Mouse (Mus musculus) stomach, embryonic 15.5 days (tissue): ENCODE results near the gene Arid4a. TPM values are rescaled to one million over a fixed set of nuclear protein-coding genes. Genes with fewer than 3 reads are reported as not detected.
"Not testable (repeated sequence)": the region's sequence is repeated elsewhere in the genome, so short reads cannot be mapped to it uniquely, and the experiment has no call there.

Experiments used
- ATAC-seq: fragments of 200-750 bp; cut with Nextera tagmentation; 2 replicates; pipeline ENCODE4 v1.8.0; 2017; ENCODE audit warnings: low read depth, moderate number of reproducible peaks, moderate TSS enrichment; ENCODE audit not compliant: insufficient read depth, low FRiP score
- H3K27ac ChIP-seq: fragments of 300-500 bp; sonication (generic); 2 replicates; pipeline ENCODE4 v1.5.1; 2015; ENCODE audit warnings: mild to moderate bottlenecking, inconsistent platforms
- H3K27me3 ChIP-seq: fragments of 300-500 bp; sonication (generic); replicated peaks from 2 replicates; pipeline ENCODE4 v1.6.1; 2015; ENCODE audit warnings: inconsistent platforms
- H3K36me3 ChIP-seq: fragments of 300-500 bp; sonication (generic); 2 replicates; pipeline ENCODE4 v1.6.1; 2015; ENCODE audit warnings: inconsistent platforms
- H3K4me1 ChIP-seq: fragments of 300-500 bp; sonication (generic); 2 replicates; pipeline ENCODE4 v1.6.1; 2015; ENCODE audit warnings: inconsistent platforms
- H3K4me2 ChIP-seq: fragments of 300-500 bp; sonication (generic); 2 replicates; pipeline ENCODE4 v1.6.1; 2015; ENCODE audit warnings: mild to moderate bottlenecking, inconsistent platforms
- H3K4me3 ChIP-seq: fragments of 300-500 bp; sonication (generic); replicated peaks from 2 replicates; pipeline ENCODE4 v1.5.1; 2015; ENCODE audit warnings: inconsistent platforms
- H3K9ac ChIP-seq: fragments of 300-500 bp; sonication (generic); 2 replicates; pipeline ENCODE4 v1.6.1; 2015; ENCODE audit warnings: inconsistent platforms
- H3K9me3 ChIP-seq: fragments of 300-500 bp; sonication (generic); 2 replicates; pipeline ENCODE4 v1.6.1; 2016; ENCODE audit warnings: inconsistent platforms
- whole genome bisulfite sequencing: fragments of 180-500 bp; shearing (Covaris S2); methylation state at CpG from one replicate; pipeline ENCODE4 v1.1.7; 2015; 5-methylcytosine and 5-hydroxymethylcytosine counted together
- polyA plus RNA-seq: library from polyadenylated mRNA; unstranded; fragments of >200 nt; fragmentation: Nextera tagmentation; extraction: Ambion mirVana; gene quantifications from 2 replicates; pipeline ENCODE4 v1.2.1, GENCODE M21; 2015

Arid4a gene
- polyA plus RNA-seq, 1 experiment from 2014 or later = 37.8 TPM

DNA sequence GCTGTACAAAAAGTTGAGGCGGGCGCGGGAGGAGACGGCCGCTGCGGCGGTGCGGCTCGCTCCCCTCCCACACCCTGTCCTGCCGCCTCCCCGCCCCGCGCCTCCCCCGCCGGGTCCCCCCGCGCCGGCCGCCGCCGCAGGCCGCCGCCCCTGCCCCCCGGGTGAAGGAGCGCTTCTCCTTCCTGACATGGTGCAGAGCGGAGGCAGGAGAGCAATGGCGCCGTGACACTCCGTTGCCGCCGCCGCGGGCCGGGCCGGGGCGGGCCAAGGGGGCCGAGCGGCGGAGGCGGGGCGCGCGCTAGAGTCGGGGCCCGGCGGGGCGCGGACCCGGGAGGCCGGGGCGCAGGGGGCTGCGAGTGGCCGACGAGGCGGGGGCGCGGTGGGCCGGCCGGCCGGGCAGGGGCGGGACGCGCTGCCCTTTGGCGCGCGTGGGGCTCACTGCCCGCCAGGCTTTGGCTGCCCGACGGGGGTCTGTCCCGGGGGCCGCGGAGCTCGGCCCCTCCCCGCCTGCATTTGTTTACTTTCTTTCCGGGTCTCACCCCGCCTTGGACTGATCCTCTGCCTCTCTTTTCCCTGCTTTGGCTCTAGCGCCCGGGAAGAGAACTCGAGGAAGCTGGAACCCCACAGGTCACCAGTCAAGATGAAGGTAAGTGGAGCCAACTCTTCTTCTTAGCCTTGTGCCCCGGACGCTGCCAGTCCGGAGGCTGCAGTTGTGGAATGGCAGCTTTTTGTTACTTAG is 882 bp downstream of the Arid4a start:
- peaks cover 8% of the 10 kb centered on the region; the same call in 1 of the 2 replicates for H3K4me1 ChIP-seq
- no peaks in the 10 kb centered on the region for H3K27me3 ChIP-seq
- peak overlapping the region; percentile 100 for H3K4me3 ChIP-seq
- H3K4me2 ChIP-seq = peak overlapping the region; percentile 55
- peak overlapping the region; percentile 99 for H3K27ac ChIP-seq
- WGBS = 2% methylated on average over 45 of the region's 82 CpGs
- ATAC-seq = 0 out of 2 replicates have a peak, but pooled peaks have one; percentile 13
- H3K9me3 ChIP-seq = no peaks in the 10 kb centered on the region
- H3K9ac ChIP-seq = peak overlapping the region; percentile 94
- H3K36me3 ChIP-seq = peaks cover 10% of the 10 kb centered on the region; the same call in 1 of the 2 replicates

DNA sequence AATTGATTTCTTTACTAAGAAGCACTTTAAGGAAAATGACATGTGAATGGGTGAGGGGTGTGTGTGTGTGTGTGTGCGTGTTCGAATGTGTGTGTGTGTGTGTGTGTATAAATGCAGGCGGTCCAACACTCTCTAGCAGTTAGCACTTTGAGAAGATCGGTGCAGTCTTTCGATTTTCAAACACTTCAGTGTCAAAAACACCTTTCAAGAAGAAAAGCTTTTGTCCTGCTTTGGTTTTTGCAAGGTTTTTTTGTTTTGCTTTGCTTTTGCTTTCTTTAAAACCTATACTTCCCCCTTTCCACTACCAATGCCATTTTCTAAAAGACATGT is 1.4 kb downstream of the Arid4a start:
- 7% methylated on average over 5 of the region's 5 CpGs for WGBS
- peaks cover 5% of the 10 kb centered on the region; the same call in 1 of the 2 replicates for H3K4me1 ChIP-seq
- peak overlapping the region; percentile 94 for H3K9ac ChIP-seq
- H3K27me3 ChIP-seq = no peaks in the 10 kb centered on the region
- peak overlapping the region; percentile 100 for H3K4me3 ChIP-seq
- no peaks in the 10 kb centered on the region for H3K9me3 ChIP-seq
- ATAC-seq = no peak
- H3K36me3 ChIP-seq = peaks cover 6% of the 10 kb centered on the region; the same call in 1 of the 2 replicates
- H3K4me2 ChIP-seq = peak overlapping the region; percentile 55
- peak overlapping the region; percentile 99 for H3K27ac ChIP-seq

DNA sequence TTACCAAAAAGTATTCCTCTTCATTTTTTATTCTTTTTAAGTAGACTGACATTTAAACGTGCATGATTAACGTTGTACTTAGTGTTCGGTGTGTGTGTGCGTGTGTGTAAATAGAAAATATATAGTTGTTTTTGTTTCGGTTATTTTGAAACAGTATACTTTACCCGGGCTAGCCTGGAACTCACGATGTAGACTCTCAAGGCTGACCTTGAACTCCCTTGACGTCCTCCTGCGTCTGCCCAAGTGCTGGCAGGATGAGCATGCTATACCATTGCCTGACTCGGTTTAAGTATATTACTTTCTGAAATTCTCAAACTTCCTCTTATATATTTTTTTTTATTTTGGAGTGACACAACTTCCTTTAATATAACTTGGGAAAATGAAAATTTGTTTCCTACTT is 2.0 kb downstream of the Arid4a start:
- H3K4me2 ChIP-seq = peak overlapping the region; percentile 55; the same call in 1 of the 2 replicates
- no peak for ATAC-seq
- peaks cover 9% of the 10 kb centered on the region for H3K36me3 ChIP-seq
- H3K4me1 ChIP-seq = 0 out of 2 replicates have a peak, but pooled peaks cover 4% of the 10 kb centered on the region
- 75% methylated on average over 10 of the region's 10 CpGs for WGBS
- no peak overlapping the region for H3K9ac ChIP-seq
- no peak overlapping the region for H3K27ac ChIP-seq
- H3K27me3 ChIP-seq = no peaks in the 10 kb centered on the region
- H3K9me3 ChIP-seq = no peaks in the 10 kb centered on the region
- no peak overlapping the region for H3K4me3 ChIP-seq

DNA sequence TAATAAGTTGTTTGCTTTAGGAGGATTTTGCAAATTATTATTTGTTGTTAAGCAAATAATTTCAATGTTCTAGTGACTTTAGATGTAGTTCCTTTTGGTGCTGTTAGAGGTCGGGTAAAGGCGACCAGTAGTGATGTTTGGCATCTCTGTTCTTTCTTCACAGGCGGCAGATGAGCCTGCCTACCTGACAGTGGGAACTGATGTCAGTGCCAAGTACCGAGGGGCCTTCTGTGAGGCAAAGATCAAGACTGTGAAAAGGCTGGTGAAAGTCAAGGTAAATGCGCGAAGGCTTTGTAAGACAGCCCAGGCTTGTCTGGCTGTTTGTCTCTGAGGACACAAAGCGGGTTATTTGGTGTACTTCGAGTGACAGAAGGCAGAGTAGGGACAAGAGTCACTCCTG is 3.4 kb downstream of the Arid4a start:
- Histone ChIP-seq H3K27me3 (no peaks in the 10 kb centered on the region), H3K9ac (no peak overlapping the region), H3K27ac (no peak overlapping the region), H3K4me3 (no peak overlapping the region), H3K4me1 (0 out of 2 replicates have a peak, but pooled peaks cover under 1% of the 10 kb centered on the region), H3K4me2 (no peak overlapping the region), H3K9me3 (no peaks in the 10 kb centered on the region), H3K36me3 (peaks cover 18% of the 10 kb centered on the region; the same call in 1 of the 2 replicates)
- no peak for ATAC-seq
- 91% methylated on average over 8 of the region's 8 CpGs for WGBS

DNA sequence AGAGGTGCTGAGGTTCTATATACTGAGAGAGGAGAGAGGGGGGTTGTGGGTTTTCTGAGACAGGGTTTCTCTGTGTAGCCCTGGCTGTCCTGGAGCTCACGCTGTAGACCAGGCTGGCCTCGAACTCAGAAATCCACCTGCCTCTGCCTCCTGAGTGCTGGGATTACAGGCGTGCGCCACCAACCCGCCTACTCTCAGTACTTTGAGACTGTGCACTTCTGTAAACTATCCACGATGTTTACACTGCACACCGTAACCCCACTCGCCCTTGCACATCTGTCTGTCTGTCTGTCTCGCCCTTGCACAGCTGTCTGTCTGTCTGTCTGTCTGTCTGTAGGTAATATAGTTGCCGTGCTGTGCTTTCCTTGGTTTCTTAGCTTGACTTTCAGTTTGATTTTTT is 8.6 kb downstream of the Arid4a start:
- WGBS = 95% methylated on average over 10 of the region's 10 CpGs
- no peak for ATAC-seq
- H3K27ac ChIP-seq = no peak overlapping the region

DNA sequence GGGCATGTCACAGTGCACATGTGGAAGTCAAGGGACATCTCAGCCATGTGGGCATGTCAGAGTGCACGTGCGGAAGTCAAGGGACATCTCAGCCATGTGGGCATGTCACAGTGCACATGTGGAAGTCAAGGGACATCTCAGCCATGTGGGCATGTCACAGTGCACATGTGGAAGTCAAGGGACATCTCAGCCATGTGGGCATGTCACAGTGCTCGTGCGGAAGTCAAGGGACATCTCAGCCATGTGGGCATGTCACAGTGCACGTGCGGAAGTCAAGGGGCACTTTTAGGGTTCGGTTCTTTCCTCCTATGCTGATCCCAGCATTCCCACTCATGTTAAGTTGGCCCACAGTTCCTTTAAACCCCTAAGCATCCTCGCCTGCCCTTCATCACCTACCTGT is 12.5 kb downstream of the Arid4a start:
- H3K27me3 ChIP-seq, H3K4me1 ChIP-seq, H3K27ac ChIP-seq, H3K4me2 ChIP-seq, H3K4me3 ChIP-seq, ATAC-seq, H3K9me3 ChIP-seq, H3K9ac ChIP-seq: not testable (repeated sequence)
- peaks cover 42% of the 10 kb centered on the region for H3K36me3 ChIP-seq
- 86% methylated on average over 8 of the region's 8 CpGs for WGBS

More for the DNA sequence above, 8.6 kb downstream of the Arid4a start:
- Histone ChIP-seq H3K4me3 (no peak overlapping the region), H3K4me1 (no peaks in the 10 kb centered on the region), H3K36me3 (peaks cover 38% of the 10 kb centered on the region), H3K9ac (no peak overlapping the region), H3K9me3 (no peaks in the 10 kb centered on the region), H3K4me2 (no peak overlapping the region), H3K27me3 (no peaks in the 10 kb centered on the region)

GRCm38 (mm10) chr12:71030260-71030659 is 14.5 kb downstream of the Arid4a start:
- peaks cover 28% of the 10 kb centered on the region for H3K36me3 ChIP-seq
- no peaks in the 10 kb centered on the region for H3K9me3 ChIP-seq
- no peak overlapping the region for H3K9ac ChIP-seq
- H3K27ac ChIP-seq = no peak overlapping the region
- no peak overlapping the region for H3K4me2 ChIP-seq
- no peak overlapping the region for H3K4me3 ChIP-seq
- H3K4me1 ChIP-seq = no peaks in the 10 kb centered on the region
- ATAC-seq = no peak
- 86% methylated on average over 8 of the region's 8 CpGs for WGBS
- no peaks in the 10 kb centered on the region for H3K27me3 ChIP-seq

- H3K4me2 ChIP-seq = no peak overlapping the region
- no peaks in the 10 kb centered on the region for H3K9me3 ChIP-seq
- no peak for ATAC-seq
- H3K27me3 ChIP-seq = no peaks in the 10 kb centered on the region
- peaks cover 24% of the 10 kb centered on the region for H3K36me3 ChIP-seq
- H3K4me3 ChIP-seq = no peak overlapping the region
- H3K9ac ChIP-seq = no peak overlapping the region
- no peak overlapping the region for H3K27ac ChIP-seq
- 97% methylated on average over 5 of the region's 5 CpGs for WGBS
- no peaks in the 10 kb centered on the region for H3K4me1 ChIP-seq
These were observed 14.9 kb downstream of the Arid4a start for GRCm38 (mm10) chr12:71030722-71031121.

DNA sequence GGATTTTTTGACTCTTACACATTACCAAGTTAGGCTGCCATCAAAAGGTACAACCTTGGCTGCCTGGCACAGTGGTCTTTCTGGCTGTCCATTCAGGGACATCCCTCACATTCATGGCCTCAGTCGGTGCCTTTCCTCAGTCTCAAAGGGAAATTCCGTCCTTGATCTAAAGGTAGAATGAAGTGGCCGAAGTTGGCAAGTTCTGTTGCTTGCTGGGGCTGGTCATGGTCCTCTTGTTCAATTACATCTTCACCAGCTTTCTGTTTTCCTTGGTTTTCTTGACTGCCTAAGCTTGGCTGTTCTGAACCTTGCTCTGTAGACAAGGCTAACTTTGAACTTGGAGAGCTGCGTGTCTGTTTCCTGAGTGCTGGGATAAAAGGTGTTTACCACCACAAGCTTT is 20.0 kb downstream of the Arid4a start:
- no peaks in the 10 kb centered on the region for H3K4me1 ChIP-seq
- H3K27me3 ChIP-seq = no peaks in the 10 kb centered on the region
- H3K27ac ChIP-seq = no peak overlapping the region
- no peak overlapping the region for H3K9ac ChIP-seq
- ATAC-seq = no peak
- WGBS = 89% methylated on average over 4 of the region's 4 CpGs
- H3K9me3 ChIP-seq = no peaks in the 10 kb centered on the region
- peaks cover 27% of the 10 kb centered on the region for H3K36me3 ChIP-seq
- no peak overlapping the region for H3K4me2 ChIP-seq
- no peak overlapping the region for H3K4me3 ChIP-seq

DNA sequence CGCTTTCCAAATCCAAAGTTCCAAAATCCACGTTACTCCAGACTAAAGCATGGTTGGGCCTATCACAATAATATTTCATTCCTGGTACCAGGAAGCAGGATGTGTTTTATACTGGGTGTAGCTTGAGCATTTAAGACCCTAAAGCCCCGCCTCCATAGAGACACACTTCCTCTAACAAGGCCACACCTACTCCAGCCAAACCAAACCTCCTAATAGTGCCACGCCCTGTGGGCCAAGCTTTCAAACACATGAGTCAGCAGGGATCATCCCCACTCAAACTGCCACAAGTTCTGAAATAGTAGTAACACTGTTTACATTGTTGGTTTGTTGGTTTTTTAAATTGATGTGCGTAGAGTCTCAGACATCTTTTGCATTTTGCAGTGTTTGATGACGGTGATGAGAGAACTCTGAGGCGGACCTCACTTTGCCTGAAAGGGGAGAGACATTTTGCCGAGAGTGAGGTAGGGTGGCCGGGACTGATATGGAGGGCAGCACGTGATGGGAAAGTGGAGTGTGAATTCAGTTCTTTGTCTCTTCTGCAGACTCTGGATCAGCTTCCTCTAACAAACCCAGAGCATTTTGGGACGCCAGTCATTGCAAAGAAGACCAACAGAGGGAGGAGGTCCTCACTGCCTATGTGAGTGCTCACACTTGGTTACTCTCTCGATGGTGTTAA is 21.1 kb downstream of the Arid4a start:
- no peak for ATAC-seq
- no peaks in the 10 kb centered on the region for H3K27me3 ChIP-seq
- no peak overlapping the region for H3K27ac ChIP-seq
- H3K36me3 ChIP-seq = peaks cover 25% of the 10 kb centered on the region
- H3K4me1 ChIP-seq = no peaks in the 10 kb centered on the region
- H3K9me3 ChIP-seq = no peaks in the 10 kb centered on the region
- 90% methylated on average over 12 of the region's 12 CpGs for WGBS
- no peak overlapping the region for H3K4me2 ChIP-seq
- no peak overlapping the region for H3K9ac ChIP-seq
- H3K4me3 ChIP-seq = no peak overlapping the region

DNA sequence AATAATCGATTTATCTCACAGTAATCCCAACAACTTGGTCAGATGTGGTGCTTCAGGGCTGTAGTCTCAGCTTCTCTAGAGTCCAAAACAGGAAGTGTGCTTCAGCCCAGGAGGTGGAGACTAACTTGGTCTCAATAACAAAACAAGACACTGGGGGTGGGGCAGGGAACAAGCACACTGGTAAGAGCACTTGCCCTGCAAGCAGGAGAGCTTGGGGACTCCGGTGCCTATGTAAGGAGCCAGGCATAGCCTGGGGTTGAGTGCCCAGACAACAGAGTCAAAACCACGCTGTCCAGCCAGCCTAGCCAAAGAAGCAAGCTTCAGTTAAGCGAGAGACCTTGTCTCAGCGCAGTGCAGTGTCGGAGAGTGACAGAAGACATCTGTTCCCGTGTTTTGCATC is 24.7 kb downstream of the Arid4a start:
- Histone ChIP-seq H3K4me3 (no peak overlapping the region), H3K4me1 (no peaks in the 10 kb centered on the region), H3K9ac (no peak overlapping the region), H3K4me2 (no peak overlapping the region), H3K36me3 (peaks cover 33% of the 10 kb centered on the region), H3K27me3 (no peaks in the 10 kb centered on the region), H3K27ac (no peak overlapping the region), H3K9me3 (no peaks in the 10 kb centered on the region)
- 79% methylated on average over 7 of the region's 7 CpGs for WGBS
- ATAC-seq = no peak

GRCm38 (mm10) chr12:71042451-71042850 is 26.7 kb downstream of the Arid4a start:
- peaks cover 29% of the 10 kb centered on the region for H3K36me3 ChIP-seq
- 100% methylated on average over 1 of the region's 1 CpGs for WGBS

More at GRCm38 (mm10) chr12:71042451-71042850, 26.7 kb downstream of the Arid4a start:
- Histone ChIP-seq H3K27me3 (no peaks in the 10 kb centered on the region), H3K9me3 (no peaks in the 10 kb centered on the region), H3K4me1 (no peaks in the 10 kb centered on the region), H3K27ac (no peak overlapping the region), H3K4me3 (no peak overlapping the region), H3K9ac (no peak overlapping the region), H3K4me2 (no peak overlapping the region)
- no peak for ATAC-seq
